ENCODE assay signal across 9 mouse cellular contexts in genomic region chr2:60323411-60323810, GRCm38 (mm10). TPM values are rescaled to one million over a fixed set of nuclear protein-coding genes. Genes with fewer than 3 reads are reported as not detected.
DNase-seq lines count a peak whose midpoint lies in the region; ATAC-seq and TF ChIP-seq lines count a peak whose summit lies in the region.
"Had no signal": no experiment of that assay in that cellular context is flagged by ENCODE, and none has a peak within 500 bp of the region (broad histone marks: within the 10 kb centered on the region; RNA-seq: fewer than 3 reads in every experiment).

No protein-coding gene starts in this region.

- H3K4me1 ChIP-seq in lung, embryonic 14.5 days (ENCODE audit: insufficient read depth) = no peaks in the 10 kb centered on the region

- peak; percentile 5 to 42 for DNase-seq in adrenal gland, adult (ENCODE audit: inconsistent age in 2 of 2, low spot score in 1 of 2)
- DNase-seq in adrenal gland, postnatal 25 days = no peak
- DNase-seq in lung, embryonic 14.5 days = peak; percentile 27
- no peak for DNase-seq in lung, postnatal 14 days
- DNase-seq in induced T-regulatory cell, adult 2 months (ENCODE audit: low read depth) = peak; percentile 72
- peak; percentile 28 for DNase-seq in thymus, postnatal 25 days
- no peak for DNase-seq in right cerebral cortex, postnatal 25 days
- DNase-seq in gastrocnemius, adult 8-10 months (ENCODE audit: low spot score in 2 of 2) = no peak

- H3K9ac ChIP-seq in lung, embryonic 14.5 days = no peak overlapping the region

- TF ChIP-seq CTCF in lung, embryonic 14.5 days (IDR thresholded peaks at IDR 0.05; ENCODE audit: low read depth) = peak; percentile 64

- 73% methylated on average over 5 of the region's 5 CpGs for WGBS in lung, embryonic 14.5 days

- ATAC-seq in lung, embryonic 14.5 days (ENCODE audit: insufficient read depth) = no peak
- ATAC-seq: hindbrain, embryonic 16.5 days had no signal

- H3K36me3 ChIP-seq in lung, embryonic 14.5 days (ENCODE audit: insufficient read depth) = no peaks in the 10 kb centered on the region

- no peak overlapping the region for H3K4me3 ChIP-seq in lung, embryonic 14.5 days (ENCODE audit: low read depth, low read length)

- H3K27ac ChIP-seq in lung, embryonic 14.5 days (ENCODE audit: low read depth) = no peak overlapping the region

- no peaks in the 10 kb centered on the region for H3K27me3 ChIP-seq in lung, embryonic 14.5 days (ENCODE audit: insufficient read depth, low read length)

- no peak overlapping the region for H3K4me2 ChIP-seq in lung, embryonic 14.5 days

- no peaks in the 10 kb centered on the region for H3K9me3 ChIP-seq in lung, embryonic 14.5 days (ENCODE audit: low read depth, low read length)

RNA-seq across cellular contexts. Expression of gene Cd302, which starts 39.1 kb away (rescaled TPM):
- 27.6 and 27.7 TPM in 2 replicates for total RNA-seq in adrenal gland, postnatal 25 days (2021)
- polyA plus RNA-seq in lung, embryonic 14.5 days (2014; fragmentation: Nextera tagmentation; extraction: Ambion mirVana) = 43.2 and 47.7 TPM in 2 replicates
- total RNA-seq in gastrocnemius, adult 8-10 months (2022) = 10 to 100 TPM in 1 of 4 experiments, 1 to 10 TPM in 3; 6.1 to 10.9 (median 6.9) TPM

RNA-seq across cellular contexts. Expression of gene Ly75, which starts 59.7 kb away (rescaled TPM):
- 0.81 and 1.3 TPM in 2 replicates for total RNA-seq in adrenal gland, postnatal 25 days (2021)
- 3.4 and 3.8 TPM in 2 replicates for polyA plus RNA-seq in lung, embryonic 14.5 days (2014; fragmentation: Nextera tagmentation; extraction: Ambion mirVana)
- under 1 TPM in 3 of 4 experiments, not detected in 1; 0.04 to 0.08 (median 0.05) TPM for total RNA-seq in gastrocnemius, adult 8-10 months (2022)

Comparison
In these comparisons a context has a peak if more than half of its experiments do, and no peak if none do; other contexts are left out.
1. DNase-seq: peak in adrenal gland, adult (2 of 2), lung, embryonic 14.5 days (single experiment), induced T-regulatory cell, adult 2 months (single experiment) and thymus, postnatal 25 days (single experiment); none in adrenal gland, postnatal 25 days (single experiment), lung, postnatal 14 days (single experiment), right cerebral cortex, postnatal 25 days (single experiment) and gastrocnemius, adult 8-10 months (0 of 2).